In genomic region chrX:102219126-102219525, GRCm38 (mm10) we compare ENCODE assay signal across 10 mouse cellular contexts. TPM values are rescaled to one million over a fixed set of nuclear protein-coding genes. Genes with fewer than 3 reads are reported as not detected.
DNase-seq lines count a peak whose midpoint lies in the region; ATAC-seq lines count a peak whose summit lies in the region.
"Had no signal": no experiment of that assay in that cellular context is flagged by ENCODE, and none has a peak within 500 bp of the region (broad histone marks: within the 10 kb centered on the region; RNA-seq: fewer than 3 reads in every experiment).

No protein-coding gene starts in this region.

- no peaks in the 10 kb centered on the region for H3K4me1 ChIP-seq in heart, embryonic 11.5 days (ENCODE audit: control insufficient read depth, insufficient read depth, low read length)
- H3K4me1 ChIP-seq: embryonic facial prominence, embryonic 15.5 days; limb, embryonic 13.5 days had no signal

- no peak overlapping the region for H3K4me2 ChIP-seq in heart, embryonic 11.5 days
- H3K4me2 ChIP-seq: embryonic facial prominence, embryonic 15.5 days; limb, embryonic 13.5 days had no signal

- no peak for ATAC-seq in heart, embryonic 11.5 days (replicated peaks; ENCODE audit: insufficient number of reproducible peaks, low FRiP score, low TSS enrichment)
- ATAC-seq in common myeloid progenitor, adult 5-6 weeks (replicated peaks; ENCODE audit: low read depth, poor library complexity, severe bottlenecking), result peak; percentile 71; the same call in 1 of the 2 replicates

- H3K36me3 ChIP-seq in heart, embryonic 11.5 days (ENCODE audit: control insufficient read depth, insufficient read depth, low read length), result no peaks in the 10 kb centered on the region
- H3K36me3 ChIP-seq: embryonic facial prominence, embryonic 15.5 days; limb, embryonic 13.5 days had no signal

- H3K9ac ChIP-seq in heart, embryonic 11.5 days (ENCODE audit: low read depth, low read length), result no peak overlapping the region
- H3K9ac ChIP-seq: embryonic facial prominence, embryonic 15.5 days; limb, embryonic 13.5 days had no signal

- H3K9me3 ChIP-seq in heart, embryonic 11.5 days (replicated peaks; ENCODE audit: control insufficient read depth, low read length), result no peaks in the 10 kb centered on the region
- H3K9me3 ChIP-seq: embryonic facial prominence, embryonic 15.5 days; limb, embryonic 13.5 days had no signal

- peak; percentile 4 to 50 for DNase-seq in heart, adult 18-20 months
- DNase-seq in 416B (ENCODE audit: low read depth) (peak; percentile 73), R1 (ENCODE audit: low read depth, low spot score) (peak; percentile 76)
- DNase-seq in kidney, postnatal 10 days, result peak; percentile 61
- DNase-seq in mesoderm, embryonic 11.5 days (ENCODE audit: low read depth, low spot score), result peak; percentile 52
- DNase-seq in thymus, postnatal 0 days (ENCODE audit: low spot score), result peak; percentile 52

- no peak overlapping the region for H3K4me3 ChIP-seq in heart, embryonic 11.5 days (ENCODE audit: low read depth, low read length)
- H3K4me3 ChIP-seq: embryonic facial prominence, embryonic 15.5 days; limb, embryonic 13.5 days had no signal

- 14% methylated on average over 1 of the region's 1 CpGs for WGBS in heart, embryonic 11.5 days (ENCODE audit: insufficient replicate concordance)

- H3K27ac ChIP-seq in heart, embryonic 11.5 days (ENCODE audit: low read depth, low read length), result no peak overlapping the region
- H3K27ac ChIP-seq: embryonic facial prominence, embryonic 15.5 days; limb, embryonic 13.5 days had no signal

- no peaks in the 10 kb centered on the region; the same call in 1 of the 2 replicates for H3K27me3 ChIP-seq in heart, embryonic 11.5 days (ENCODE audit: control insufficient read depth, insufficient read depth, low read length)
- H3K27me3 ChIP-seq: embryonic facial prominence, embryonic 15.5 days had no signal

RNA-seq across cellular contexts. Expression of gene Rps4x, which starts 29.9 kb away (rescaled TPM):
- 100 to 1,000 TPM; 672 to 785 TPM for total RNA-seq in heart, adult 18-20 months (2021)
- polyA plus RNA-seq in heart, embryonic 11.5 days (2014; fragmentation: Nextera tagmentation; extraction: Ambion mirVana), result 515 and 606 TPM in 2 replicates
- 2,837 and 3,013 TPM in 2 replicates for total RNA-seq in common myeloid progenitor, adult 5-6 weeks (2017)
- 978 and 998 TPM in 2 replicates for polyA plus RNA-seq in thymus, postnatal 0 days (2015; fragmentation: Nextera tagmentation; extraction: Ambion mirVana)

RNA-seq across cellular contexts. Expression of gene Cited1, which starts 32.9 kb away (rescaled TPM):
- total RNA-seq in heart, adult 18-20 months (2021), result under 1 TPM in 1 of 2 experiments, not detected in 1; 0.60 TPM
- 913 and 967 TPM in 2 replicates for polyA plus RNA-seq in heart, embryonic 11.5 days (2014; fragmentation: Nextera tagmentation; extraction: Ambion mirVana)
- not detected in 2 replicates for total RNA-seq in common myeloid progenitor, adult 5-6 weeks (2017)
- 1.3 and 1.4 TPM in 2 replicates for polyA plus RNA-seq in thymus, postnatal 0 days (2015; fragmentation: Nextera tagmentation; extraction: Ambion mirVana)
